Mouse (Mus musculus): Measurements from ENCODE around the gene Rap1gds1. TPM values are rescaled to one million over a fixed set of nuclear protein-coding genes. Genes with fewer than 3 reads are reported as not detected.

The Rap1gds1 gene
- total and polyA plus RNA-seq, 3 experiments = 14.6 to 26.2 (median 24.2) TPM

DNA sequence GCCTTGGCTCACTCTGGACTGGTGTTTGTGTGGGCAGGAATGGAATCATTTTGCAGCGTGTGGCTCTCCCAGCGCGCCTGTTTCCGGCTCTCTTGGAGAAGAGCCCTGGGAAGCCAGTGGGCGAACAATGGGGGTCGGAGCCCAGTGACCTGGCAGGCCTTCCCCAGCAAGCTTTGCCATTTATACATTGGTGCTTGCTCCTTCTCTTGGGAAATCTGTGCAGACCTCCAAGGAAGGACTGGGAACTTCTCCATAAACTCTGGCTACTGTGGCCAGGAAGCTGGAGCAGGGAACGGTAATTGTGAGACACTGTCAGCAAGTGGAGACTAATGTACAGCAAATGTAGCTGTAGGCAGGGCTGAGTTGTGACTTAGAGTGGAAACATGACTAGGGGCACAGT lies 169.3 kb downstream of the Rap1gds1 start:
- Histone ChIP-seq H3K79me2 (replicated peaks; ENCODE audit: control insufficient read depth, insufficient read depth, low read length) (no peaks in the 10 kb centered on the region), H3K9ac (ENCODE audit: low read depth, low read length) (no peak overlapping the region), H3K36me3 (ENCODE audit: control insufficient read depth, insufficient read depth, low read length) (no peaks in the 10 kb centered on the region), H3K4me1 (ENCODE audit: control insufficient read depth, insufficient read depth, low read length) (peaks cover 3% of the 10 kb centered on the region; the same call in 1 of the 2 replicates), H3K27ac (peak overlapping the region; percentile 38), H3K4me3 (no peak overlapping the region), H3K27me3 (ENCODE audit: control insufficient read depth, insufficient read depth, low read length) (no peaks in the 10 kb centered on the region)
- DNase-seq = peak; percentile 48 to 59
- 39% methylated on average over 7 of the region's 7 CpGs for WGBS
- intact Hi-C loops (cut with DNase I) = loop anchor here (5.0 to 10.0 kb wide), 4 partner anchors 163 to 711 kb away; partner anchors contain the start of genes 4930579F01Rik and Tspan5
- TF ChIP-seq EP300 (IDR thresholded peaks at IDR 0.05; ENCODE audit: insufficient read depth, low read depth, low read length) (no peak), POLR2A (IDR thresholded peaks at IDR 0.05; ENCODE audit: insufficient read depth, low read depth, low read length) (no peak), CTCF (IDR thresholded peaks at IDR 0.05) (no peak)

DNA sequence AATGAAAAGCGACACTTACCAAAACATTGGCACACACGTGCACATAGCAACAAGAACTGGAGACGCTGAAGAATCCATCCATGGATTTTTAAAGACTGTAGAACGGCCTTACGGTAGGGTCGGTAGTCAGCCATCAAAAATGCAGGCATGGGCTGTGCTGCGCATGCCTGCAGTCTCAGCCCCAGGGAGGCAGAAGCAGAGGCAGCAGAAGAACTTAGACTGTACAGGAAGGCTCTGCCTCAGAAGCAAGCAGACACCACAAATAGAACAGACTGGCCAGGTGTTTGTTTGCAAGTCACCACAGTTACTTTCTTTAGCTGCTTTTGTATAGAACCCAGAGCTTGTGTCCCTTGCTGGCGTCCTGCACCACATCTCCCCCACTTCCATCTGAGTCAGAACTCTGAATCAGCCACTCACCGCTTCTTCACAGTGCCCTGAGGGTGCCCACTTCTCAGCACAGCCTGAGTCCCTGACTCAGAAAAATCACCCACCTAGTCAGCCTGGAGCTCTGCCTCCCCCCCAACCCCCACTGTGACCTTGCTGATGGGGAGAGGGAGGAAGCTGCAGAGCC lies 174.3 kb downstream of the Rap1gds1 start:
- intact Hi-C loops (cut with DNase I) = loop anchor here (10.0 kb wide), 1 partner anchor 706 kb away; the partner anchor contains the start of gene 4930579F01Rik

DNA sequence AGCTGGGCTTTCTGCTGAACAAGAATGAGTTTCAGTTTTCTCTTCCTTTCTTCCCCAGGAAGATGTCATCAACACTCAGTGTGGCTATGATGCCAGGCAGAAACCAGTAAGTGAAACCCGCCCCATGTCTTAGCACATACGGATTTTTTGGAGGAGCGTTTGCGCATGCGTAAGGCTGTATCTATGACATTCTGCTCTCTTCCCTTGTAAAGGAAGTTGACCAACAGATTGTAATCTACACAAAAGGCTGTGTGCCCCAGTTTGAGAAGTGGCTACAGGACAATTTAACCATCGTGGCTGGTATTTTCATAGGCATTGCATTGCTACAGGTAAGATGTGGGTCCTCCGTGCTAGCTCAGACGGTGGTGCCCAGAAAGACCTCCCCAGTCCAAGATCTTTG lies 176.9 kb downstream of the Rap1gds1 start:
- Histone ChIP-seq H3K4me3 (no peak overlapping the region), H3K27ac (no peak overlapping the region), H3K79me2 (replicated peaks; ENCODE audit: control insufficient read depth, insufficient read depth, low read length) (no peaks in the 10 kb centered on the region), H3K36me3 (ENCODE audit: control insufficient read depth, insufficient read depth, low read length) (no peaks in the 10 kb centered on the region), H3K4me1 (ENCODE audit: control insufficient read depth, insufficient read depth, low read length) (0 out of 2 replicates have a peak, but pooled peaks cover 2% of the 10 kb centered on the region), H3K27me3 (ENCODE audit: control insufficient read depth, insufficient read depth, low read length) (no peaks in the 10 kb centered on the region), H3K9ac (ENCODE audit: low read depth, low read length) (no peak overlapping the region)
- 91% methylated on average over 8 of the region's 8 CpGs for WGBS
- no peak for TF ChIP-seq POLR2A (IDR thresholded peaks at IDR 0.05; ENCODE audit: insufficient read depth, low read depth, low read length)
- no peak for TF ChIP-seq EP300 (IDR thresholded peaks at IDR 0.05; ENCODE audit: insufficient read depth, low read depth, low read length)
- TF ChIP-seq CTCF (IDR thresholded peaks at IDR 0.05) = no peak
- DNase-seq = no peak
- intact Hi-C loops (cut with DNase I) = no loop called here

More for the DNA sequence above, 174.3 kb downstream of the Rap1gds1 start:
- WGBS = 75% methylated on average over 9 of the region's 9 CpGs
- TF ChIP-seq POLR2A (IDR thresholded peaks at IDR 0.05; ENCODE audit: insufficient read depth, low read depth, low read length) (no peak), CTCF (IDR thresholded peaks at IDR 0.05) (no peak), EP300 (IDR thresholded peaks at IDR 0.05; ENCODE audit: insufficient read depth, low read depth, low read length) (no peak)
- no peak overlapping the region for H3K4me3 ChIP-seq
- 0 out of 2 replicates have a peak, but pooled peaks cover under 1% of the 10 kb centered on the region for H3K4me1 ChIP-seq (ENCODE audit: control insufficient read depth, insufficient read depth, low read length)
- H3K79me2 ChIP-seq (replicated peaks; ENCODE audit: control insufficient read depth, insufficient read depth, low read length) = no peaks in the 10 kb centered on the region
- no peak overlapping the region for H3K27ac ChIP-seq
- H3K27me3 ChIP-seq (ENCODE audit: control insufficient read depth, insufficient read depth, low read length) = no peaks in the 10 kb centered on the region
- no peak overlapping the region for H3K9ac ChIP-seq (ENCODE audit: low read depth, low read length)
- no peaks in the 10 kb centered on the region for H3K36me3 ChIP-seq (ENCODE audit: control insufficient read depth, insufficient read depth, low read length)
- DNase-seq = no peak

DNA sequence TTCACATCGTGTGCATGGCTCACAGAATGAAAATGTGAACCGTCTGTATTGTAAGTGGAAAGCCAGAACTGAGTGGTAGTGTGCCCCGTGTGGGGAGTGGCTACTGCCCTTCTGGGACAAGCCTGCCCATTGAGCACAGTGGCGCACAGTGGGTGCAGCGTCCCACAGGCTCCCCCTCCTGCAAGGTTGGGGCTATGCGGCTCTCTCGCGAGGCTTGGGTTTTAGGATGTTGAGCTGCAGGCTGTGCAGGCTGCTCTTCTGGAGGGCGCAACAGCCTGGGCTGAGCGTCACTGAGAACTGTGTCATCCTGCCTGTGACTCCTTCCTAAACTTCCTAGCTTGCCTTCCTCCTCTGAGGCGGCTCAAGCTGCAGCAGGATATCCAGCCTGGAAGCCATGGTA lies 177.5 kb downstream of the Rap1gds1 start:
- TF ChIP-seq EP300 (IDR thresholded peaks at IDR 0.05; ENCODE audit: insufficient read depth, low read depth, low read length) (no peak), CTCF (IDR thresholded peaks at IDR 0.05) (no peak), POLR2A (IDR thresholded peaks at IDR 0.05; ENCODE audit: insufficient read depth, low read depth, low read length) (no peak)
- no peak overlapping the region for H3K4me3 ChIP-seq
- no peaks in the 10 kb centered on the region for H3K36me3 ChIP-seq (ENCODE audit: control insufficient read depth, insufficient read depth, low read length)
- H3K4me1 ChIP-seq (ENCODE audit: control insufficient read depth, insufficient read depth, low read length) = peaks cover 3% of the 10 kb centered on the region; the same call in 1 of the 2 replicates
- H3K27me3 ChIP-seq (ENCODE audit: control insufficient read depth, insufficient read depth, low read length) = no peaks in the 10 kb centered on the region
- 85% methylated on average over 11 of the region's 11 CpGs for WGBS
- intact Hi-C loops (cut with DNase I) = no loop called here
- no peaks in the 10 kb centered on the region for H3K79me2 ChIP-seq (replicated peaks; ENCODE audit: control insufficient read depth, insufficient read depth, low read length)
- DNase-seq = no peak
- no peak overlapping the region for H3K27ac ChIP-seq
- H3K9ac ChIP-seq (ENCODE audit: low read depth, low read length) = no peak overlapping the region

DNA sequence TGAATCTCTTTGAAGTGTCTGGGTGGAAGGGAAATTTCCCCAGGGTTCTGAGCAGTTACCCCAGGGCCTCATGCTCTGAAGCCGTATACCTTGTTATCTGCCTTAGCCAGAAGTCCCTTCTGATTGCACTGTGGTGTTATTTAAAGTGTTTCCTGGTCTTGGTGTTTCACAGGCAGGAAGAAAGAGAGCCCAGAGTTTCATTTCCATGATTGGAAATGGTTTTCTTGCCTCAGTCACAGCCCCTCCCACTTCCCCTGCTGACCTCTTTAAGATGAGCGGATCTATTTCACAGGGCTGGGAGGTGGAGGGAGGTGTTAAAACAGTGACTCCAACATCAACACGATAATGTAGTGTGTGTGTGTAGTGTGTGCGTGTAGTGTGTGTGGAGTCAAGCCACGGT lies 181.5 kb downstream of the Rap1gds1 start:
- Histone ChIP-seq H3K27ac (peak overlapping the region; percentile 7), H3K27me3 (ENCODE audit: control insufficient read depth, insufficient read depth, low read length) (no peaks in the 10 kb centered on the region), H3K9ac (ENCODE audit: low read depth, low read length) (no peak overlapping the region), H3K4me1 (ENCODE audit: control insufficient read depth, insufficient read depth, low read length) (peaks cover 6% of the 10 kb centered on the region), H3K4me3 (no peak overlapping the region), H3K79me2 (replicated peaks; ENCODE audit: control insufficient read depth, insufficient read depth, low read length) (no peaks in the 10 kb centered on the region), H3K36me3 (ENCODE audit: control insufficient read depth, insufficient read depth, low read length) (no peaks in the 10 kb centered on the region)
- intact Hi-C loops (cut with DNase I) = loop anchor here (5.0 kb wide), 1 partner anchor 91 kb away; no protein-coding TSS in a partner anchor
- WGBS = 44% methylated on average over 5 of the region's 5 CpGs
- TF ChIP-seq POLR2A (IDR thresholded peaks at IDR 0.05; ENCODE audit: insufficient read depth, low read depth, low read length) (no peak), EP300 (IDR thresholded peaks at IDR 0.05; ENCODE audit: insufficient read depth, low read depth, low read length) (no peak), CTCF (IDR thresholded peaks at IDR 0.05) (no peak)
- no peak for DNase-seq

DNA sequence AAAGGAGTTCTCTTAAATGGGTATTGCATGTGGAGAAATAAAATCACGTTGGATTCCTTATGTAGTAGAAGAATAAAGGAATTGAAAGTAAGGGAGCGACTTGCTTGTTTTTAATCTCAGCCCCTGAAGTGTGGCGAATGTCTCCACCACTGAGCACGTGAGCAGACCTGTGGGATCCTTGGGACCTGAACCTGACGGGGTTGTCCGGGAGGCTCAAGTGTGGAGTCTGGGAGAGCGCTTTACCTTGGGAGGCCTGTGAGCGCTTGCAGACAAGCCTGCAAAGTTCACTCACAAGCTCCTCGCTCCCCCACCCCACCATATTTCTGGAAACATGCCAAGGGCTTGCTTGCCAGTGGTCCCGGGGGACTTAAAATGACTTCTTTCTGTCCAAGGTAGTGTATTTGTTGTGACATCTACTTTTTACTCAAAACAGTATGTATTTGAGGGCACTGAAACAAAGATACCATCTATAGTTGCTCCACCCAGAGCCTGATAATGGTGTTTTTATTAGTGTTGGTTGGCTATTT lies 185.2 kb downstream of the Rap1gds1 start:
- Histone ChIP-seq H3K4me3 (no peak overlapping the region), H3K36me3 (ENCODE audit: control insufficient read depth, insufficient read depth, low read length) (no peaks in the 10 kb centered on the region), H3K27me3 (ENCODE audit: control insufficient read depth, insufficient read depth, low read length) (no peaks in the 10 kb centered on the region), H3K9ac (ENCODE audit: low read depth, low read length) (no peak overlapping the region), H3K79me2 (replicated peaks; ENCODE audit: control insufficient read depth, insufficient read depth, low read length) (no peaks in the 10 kb centered on the region), H3K27ac (no peak overlapping the region; the same call in 1 of the 2 replicates), H3K4me1 (ENCODE audit: control insufficient read depth, insufficient read depth, low read length) (peaks cover 6% of the 10 kb centered on the region)
- TF ChIP-seq EP300 (IDR thresholded peaks at IDR 0.05; ENCODE audit: insufficient read depth, low read depth, low read length) = no peak
- no peak for TF ChIP-seq CTCF (IDR thresholded peaks at IDR 0.05)
- TF ChIP-seq POLR2A (IDR thresholded peaks at IDR 0.05; ENCODE audit: insufficient read depth, low read depth, low read length) = no peak
- 55% methylated on average over 10 of the region's 10 CpGs for WGBS
- intact Hi-C loops (cut with DNase I) = loop anchor here (5.0 kb wide), 1 partner anchor 88 kb away; no protein-coding TSS in a partner anchor
- no peak for DNase-seq
